Mouse (Mus musculus): Measurements from ENCODE around the gene Ehbp1. TPM values are rescaled to one million over a fixed set of nuclear protein-coding genes. Genes with fewer than 3 reads are reported as not detected.

Ehbp1 gene
- polyA plus RNA-seq, 1 experiment from 2014 or later = 45.8 TPM

- H3K9ac ChIP-seq = no peak overlapping the region
- H3K9me3 ChIP-seq (replicated peaks) = no peaks in the 10 kb centered on the region
- H3K36me3 ChIP-seq = peaks cover 15% of the 10 kb centered on the region; the same call in 1 of the 2 replicates
- no peaks in the 10 kb centered on the region for H3K4me1 ChIP-seq (replicated peaks)
- ATAC-seq (replicated peaks; ENCODE audit: insufficient number of reproducible peaks, insufficient read depth, low FRiP score, low read depth) = no peak
- no peak overlapping the region for H3K27ac ChIP-seq
- no peak overlapping the region for H3K4me3 ChIP-seq
- no peaks in the 10 kb centered on the region for H3K27me3 ChIP-seq
- WGBS = 42% methylated on average over 2 of the region's 2 CpGs
- H3K4me2 ChIP-seq = no peak overlapping the region
Observed at GRCm38 (mm10) chr11:22274144-22274543, 67.9 kb downstream of the Ehbp1 start.

- Histone ChIP-seq H3K36me3 (peaks cover 15% of the 10 kb centered on the region; the same call in 1 of the 2 replicates), H3K27ac (no peak overlapping the region), H3K4me2 (no peak overlapping the region), H3K4me1 (replicated peaks) (no peaks in the 10 kb centered on the region), H3K9ac (no peak overlapping the region), H3K4me3 (no peak overlapping the region), H3K27me3 (no peaks in the 10 kb centered on the region), H3K9me3 (replicated peaks) (no peaks in the 10 kb centered on the region)
- WGBS = 79% methylated on average over 7 of the region's 7 CpGs
- no peak for ATAC-seq (replicated peaks; ENCODE audit: insufficient number of reproducible peaks, insufficient read depth, low FRiP score, low read depth)
Observed at GRCm38 (mm10) chr11:22273378-22273777, 68.7 kb downstream of the Ehbp1 start.

DNA sequence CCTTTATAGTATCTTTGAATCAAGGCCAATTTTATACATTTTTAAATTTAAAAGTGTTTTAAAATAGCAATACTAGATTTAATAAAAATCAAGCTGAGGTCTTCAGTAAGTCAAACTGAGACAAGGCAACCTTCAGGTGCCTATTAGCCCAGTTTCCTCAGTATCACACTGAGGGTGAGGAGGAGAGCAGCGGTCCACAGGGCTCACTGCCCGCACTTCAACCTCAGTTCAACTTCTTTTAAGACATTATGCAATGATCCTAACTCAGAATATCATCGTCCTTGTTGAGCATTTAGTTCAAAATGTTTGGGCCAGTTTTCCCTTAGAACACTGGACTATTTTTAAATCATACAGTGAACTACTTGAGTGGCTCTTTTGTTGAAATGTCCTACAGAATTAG, 70.2 kb downstream of the Ehbp1 start:
- Histone ChIP-seq H3K27ac (no peak overlapping the region), H3K9ac (no peak overlapping the region), H3K36me3 (peaks cover 10% of the 10 kb centered on the region; the same call in 1 of the 2 replicates), H3K9me3 (replicated peaks) (no peaks in the 10 kb centered on the region), H3K4me2 (no peak overlapping the region), H3K27me3 (no peaks in the 10 kb centered on the region), H3K4me3 (no peak overlapping the region), H3K4me1 (replicated peaks) (peaks cover 3% of the 10 kb centered on the region; the same call in 1 of the 2 replicates)
- no peak for ATAC-seq (replicated peaks; ENCODE audit: insufficient number of reproducible peaks, insufficient read depth, low FRiP score, low read depth)
- 78% methylated on average over 3 of the region's 3 CpGs for WGBS

GRCm38 (mm10) chr11:22269643-22270042, 72.4 kb downstream of the Ehbp1 start:
- 74% methylated on average over 4 of the region's 4 CpGs for WGBS
- no peak overlapping the region for H3K9ac ChIP-seq
- H3K9me3 ChIP-seq (replicated peaks) = no peaks in the 10 kb centered on the region
- ATAC-seq (replicated peaks; ENCODE audit: insufficient number of reproducible peaks, insufficient read depth, low FRiP score, low read depth) = no peak
- H3K4me3 ChIP-seq = no peak overlapping the region
- H3K36me3 ChIP-seq = no peaks in the 10 kb centered on the region
- H3K27ac ChIP-seq = no peak overlapping the region
- H3K4me2 ChIP-seq = no peak overlapping the region
- no peaks in the 10 kb centered on the region for H3K27me3 ChIP-seq
- peaks cover 6% of the 10 kb centered on the region; the same call in 1 of the 2 replicates for H3K4me1 ChIP-seq (replicated peaks)

- WGBS = 77% methylated on average over 3 of the region's 3 CpGs
- Histone ChIP-seq H3K4me2 (no peak overlapping the region), H3K9me3 (replicated peaks) (no peaks in the 10 kb centered on the region), H3K27me3 (no peaks in the 10 kb centered on the region), H3K9ac (no peak overlapping the region), H3K4me3 (no peak overlapping the region), H3K4me1 (replicated peaks) (peaks cover 6% of the 10 kb centered on the region; the same call in 1 of the 2 replicates), H3K27ac (no peak overlapping the region), H3K36me3 (no peaks in the 10 kb centered on the region)
- no peak for ATAC-seq (replicated peaks; ENCODE audit: insufficient number of reproducible peaks, insufficient read depth, low FRiP score, low read depth)
Observed at GRCm38 (mm10) chr11:22269173-22269572, 72.9 kb downstream of the Ehbp1 start.

DNA sequence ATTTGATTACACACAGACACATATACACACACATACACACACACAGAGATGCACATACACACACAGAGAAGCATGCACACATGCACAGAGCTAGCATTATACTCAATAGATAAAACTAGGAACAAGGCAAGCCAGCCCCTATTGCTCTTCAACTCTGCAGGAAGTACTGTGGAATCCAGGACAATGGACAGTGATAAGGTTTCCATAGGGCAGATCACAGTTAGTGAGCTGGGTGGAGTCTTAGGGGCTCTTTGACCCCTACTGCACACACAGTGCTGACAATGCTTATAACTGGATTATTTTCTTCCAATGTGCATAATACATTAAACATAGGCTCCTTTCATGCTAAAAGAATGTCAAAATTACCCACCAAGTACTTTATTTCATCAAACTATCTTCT, 75.1 kb downstream of the Ehbp1 start:
- no peak overlapping the region for H3K4me2 ChIP-seq
- H3K9me3 ChIP-seq (replicated peaks) = no peaks in the 10 kb centered on the region
- no peak overlapping the region for H3K9ac ChIP-seq
- no peak for ATAC-seq (replicated peaks; ENCODE audit: insufficient number of reproducible peaks, insufficient read depth, low FRiP score, low read depth)
- no peaks in the 10 kb centered on the region for H3K36me3 ChIP-seq
- H3K4me1 ChIP-seq (replicated peaks) = peaks cover 6% of the 10 kb centered on the region; the same call in 1 of the 2 replicates
- H3K27me3 ChIP-seq = no peaks in the 10 kb centered on the region
- H3K27ac ChIP-seq = no peak overlapping the region
- no peak overlapping the region for H3K4me3 ChIP-seq

DNA sequence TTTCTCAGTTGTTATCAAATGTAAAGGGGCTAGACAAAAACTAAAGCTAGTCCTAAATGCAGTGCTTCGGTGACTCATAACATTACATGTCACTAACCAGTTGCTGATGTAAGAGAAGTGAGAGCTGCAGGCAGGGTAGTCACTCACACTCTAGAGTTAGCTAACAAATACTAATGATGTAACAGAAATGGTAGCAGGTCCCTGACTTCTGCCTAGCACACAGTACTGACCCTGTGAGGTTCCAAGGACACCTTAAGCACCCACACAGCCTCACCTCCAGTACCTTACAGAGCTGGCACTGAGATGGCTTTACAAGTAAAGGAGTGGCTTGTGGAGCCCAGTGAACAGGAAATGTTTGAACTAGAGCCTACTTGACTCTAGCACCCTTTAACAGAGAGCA, 86.7 kb downstream of the Ehbp1 start:
- Histone ChIP-seq H3K4me2 (no peak overlapping the region), H3K9me3 (replicated peaks) (no peaks in the 10 kb centered on the region), H3K4me1 (replicated peaks) (peaks cover 2% of the 10 kb centered on the region; the same call in 1 of the 2 replicates), H3K27ac (no peak overlapping the region), H3K36me3 (no peaks in the 10 kb centered on the region), H3K27me3 (no peaks in the 10 kb centered on the region), H3K9ac (no peak overlapping the region), H3K4me3 (no peak overlapping the region)
- 87% methylated on average over 1 of the region's 1 CpGs for WGBS
- ATAC-seq (replicated peaks; ENCODE audit: insufficient number of reproducible peaks, insufficient read depth, low FRiP score, low read depth) = no peak

- H3K27me3 ChIP-seq = no peaks in the 10 kb centered on the region
- no peak overlapping the region for H3K27ac ChIP-seq
- H3K9me3 ChIP-seq (replicated peaks) = no peaks in the 10 kb centered on the region
- H3K4me1 ChIP-seq (replicated peaks) = no peaks in the 10 kb centered on the region
- H3K4me2 ChIP-seq = no peak overlapping the region
- H3K4me3 ChIP-seq = no peak overlapping the region
- no peaks in the 10 kb centered on the region for H3K36me3 ChIP-seq
- no peak for ATAC-seq (replicated peaks; ENCODE audit: insufficient number of reproducible peaks, insufficient read depth, low FRiP score, low read depth)
- 91% methylated on average over 2 of the region's 2 CpGs for WGBS
- H3K9ac ChIP-seq = no peak overlapping the region
Observed at GRCm38 (mm10) chr11:22249363-22249762, 92.7 kb downstream of the Ehbp1 start.

GRCm38 (mm10) chr11:22247736-22248135, 94.4 kb downstream of the Ehbp1 start:
- Histone ChIP-seq H3K4me3 (no peak overlapping the region), H3K4me2 (no peak overlapping the region), H3K36me3 (no peaks in the 10 kb centered on the region), H3K9ac (no peak overlapping the region), H3K27ac (no peak overlapping the region), H3K9me3 (replicated peaks) (no peaks in the 10 kb centered on the region), H3K4me1 (replicated peaks) (no peaks in the 10 kb centered on the region), H3K27me3 (no peaks in the 10 kb centered on the region)
- 59% methylated on average over 4 of the region's 4 CpGs for WGBS
- no peak for ATAC-seq (replicated peaks; ENCODE audit: insufficient number of reproducible peaks, insufficient read depth, low FRiP score, low read depth)

DNA sequence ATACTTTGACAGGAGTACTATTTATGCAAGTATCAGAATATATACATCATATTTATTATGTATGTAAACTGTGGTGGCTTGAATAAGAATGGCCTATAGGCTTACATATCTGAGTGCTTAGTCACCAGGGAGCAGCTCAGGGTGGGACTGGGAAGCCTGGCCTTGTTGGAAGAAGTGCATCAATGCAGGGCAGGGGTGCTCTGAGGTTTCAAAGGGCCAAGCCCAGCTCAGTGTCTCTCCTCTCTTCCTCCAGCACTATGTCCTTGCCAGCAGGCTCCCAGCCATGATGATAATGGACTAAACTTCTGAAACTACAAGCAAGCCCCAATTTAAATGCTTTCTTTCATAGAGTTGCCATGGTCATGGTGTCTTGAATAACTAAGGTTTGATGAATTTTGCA, 95.0 kb downstream of the Ehbp1 start:
- Histone ChIP-seq H3K4me2 (no peak overlapping the region), H3K9me3 (replicated peaks) (no peaks in the 10 kb centered on the region), H3K4me3 (no peak overlapping the region), H3K9ac (no peak overlapping the region), H3K27ac (no peak overlapping the region), H3K36me3 (no peaks in the 10 kb centered on the region), H3K4me1 (replicated peaks) (no peaks in the 10 kb centered on the region), H3K27me3 (no peaks in the 10 kb centered on the region)
- ATAC-seq (replicated peaks; ENCODE audit: insufficient number of reproducible peaks, insufficient read depth, low FRiP score, low read depth) = no peak

- no peak overlapping the region for H3K4me3 ChIP-seq
- no peak overlapping the region for H3K4me2 ChIP-seq
- no peaks in the 10 kb centered on the region for H3K27me3 ChIP-seq
- no peak for ATAC-seq (replicated peaks; ENCODE audit: insufficient number of reproducible peaks, insufficient read depth, low FRiP score, low read depth)
- 0 out of 2 replicates have a peak, but pooled peaks cover 3% of the 10 kb centered on the region for H3K36me3 ChIP-seq
- no peak overlapping the region for H3K27ac ChIP-seq
- H3K9ac ChIP-seq = no peak overlapping the region
- WGBS = 79% methylated on average over 5 of the region's 5 CpGs
- H3K9me3 ChIP-seq (replicated peaks) = no peaks in the 10 kb centered on the region
- H3K4me1 ChIP-seq (replicated peaks) = no peaks in the 10 kb centered on the region
Observed at GRCm38 (mm10) chr11:22235558-22235957, 106.5 kb downstream of the Ehbp1 start.

DNA sequence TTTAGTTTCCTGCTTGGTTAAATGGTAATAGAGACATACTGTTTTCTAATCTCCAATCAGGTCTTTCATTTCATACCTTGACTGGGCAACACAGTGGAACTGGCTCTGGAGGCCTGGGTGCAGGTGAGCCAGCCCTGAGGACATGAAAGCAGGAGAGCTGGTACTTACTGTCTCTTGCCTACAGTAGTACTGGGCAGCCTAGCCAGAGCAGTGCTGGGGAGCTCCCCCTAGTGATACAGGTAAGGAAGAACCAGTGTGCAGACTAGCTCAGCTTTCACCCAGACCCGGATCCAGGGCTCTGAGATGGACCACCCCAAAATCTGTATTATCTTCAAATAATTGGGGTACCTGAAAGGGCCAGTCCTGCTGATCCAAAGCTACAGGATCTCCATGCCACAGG, 107.4 kb downstream of the Ehbp1 start:
- 78% methylated on average over 1 of the region's 1 CpGs for WGBS
- H3K27me3 ChIP-seq = no peaks in the 10 kb centered on the region
- H3K36me3 ChIP-seq = 0 out of 2 replicates have a peak, but pooled peaks cover 3% of the 10 kb centered on the region
- no peak overlapping the region for H3K4me2 ChIP-seq
- ATAC-seq (replicated peaks; ENCODE audit: insufficient number of reproducible peaks, insufficient read depth, low FRiP score, low read depth) = no peak
- H3K9me3 ChIP-seq (replicated peaks) = no peaks in the 10 kb centered on the region
- no peak overlapping the region for H3K9ac ChIP-seq
- H3K4me3 ChIP-seq = no peak overlapping the region
- H3K4me1 ChIP-seq (replicated peaks) = no peaks in the 10 kb centered on the region
- no peak overlapping the region for H3K27ac ChIP-seq
